Mouse (Mus musculus): ENCODE measurements at regions not wholly inside any gene's neighbourhood (a gene's known extent, or its start where the extent isn't known, plus 50 kb on each side); places are given as distances from the start of the nearest gene placed in this dataset.

GRCm38 (mm10) chr1:138771307-138772011, 76.9 kb downstream of the Lhx9 start:
- in situ Hi-C loops (cut with MboI, MseI), result no loop called here

GRCm38 (mm10) chr1:138762876-138763275, 85.5 kb downstream of the Lhx9 start:
- in situ Hi-C loops (cut with MboI, MseI), result no loop called here

- in situ Hi-C loops (cut with MboI, MseI), result no loop called here
Observed at GRCm38 (mm10) chr1:138757777-138758176, 90.6 kb downstream of the Lhx9 start.

GRCm38 (mm10) chr1:138733308-138733707, 113.4 kb upstream of the Nek7 start:
- in situ Hi-C loops (cut with MboI, MseI), result loop anchor here in 1 of 2 experiments (25.0 kb wide), 1 partner anchor 621 kb away; no protein-coding TSS in a partner anchor

- in situ Hi-C loops (cut with MboI, MseI), result loop anchor here in 1 of 2 experiments (25.0 kb wide), 1 partner anchor 619 kb away; no protein-coding TSS in a partner anchor
Observed at GRCm38 (mm10) chr1:138731008-138731407, 111.1 kb upstream of the Nek7 start.

GRCm38 (mm10) chr1:138729089-138729699, 109.3 kb upstream of the Nek7 start:
- in situ Hi-C loops (cut with MboI, MseI), result loop anchor here in 1 of 2 experiments (25.0 kb wide), 1 partner anchor 617 kb away; no protein-coding TSS in a partner anchor

GRCm38 (mm10) chr1:138720728-138721127, 100.8 kb upstream of the Nek7 start:
- in situ Hi-C loops (cut with MboI, MseI), result no loop called here

- in situ Hi-C loops (cut with MboI, MseI), result no loop called here
Observed at GRCm38 (mm10) chr1:138719297-138719696, 99.4 kb upstream of the Nek7 start.

GRCm38 (mm10) chr1:138716991-138717390, 97.0 kb upstream of the Nek7 start:
- in situ Hi-C loops (cut with MboI, MseI), result no loop called here

GRCm38 (mm10) chr1:138715162-138715561, 95.2 kb upstream of the Nek7 start:
- in situ Hi-C loops (cut with MboI, MseI), result no loop called here

- in situ Hi-C loops (cut with MboI, MseI), result no loop called here
Observed at GRCm38 (mm10) chr1:138709229-138709608, 89.3 kb upstream of the Nek7 start.

GRCm38 (mm10) chr1:138708507-138709228, 88.7 kb upstream of the Nek7 start:
- in situ Hi-C loops (cut with MboI, MseI), result no loop called here

- in situ Hi-C loops (cut with MboI, MseI), result no loop called here
Observed at GRCm38 (mm10) chr1:138707913-138708312, 88.0 kb upstream of the Nek7 start.

GRCm38 (mm10) chr1:138703291-138703690, 83.3 kb upstream of the Nek7 start:
- in situ Hi-C loops (cut with MboI, MseI), result no loop called here

GRCm38 (mm10) chr1:138689234-138689633, 69.3 kb upstream of the Nek7 start:
- in situ Hi-C loops (cut with MboI, MseI), result no loop called here

- in situ Hi-C loops (cut with MboI, MseI), result no loop called here
Observed at GRCm38 (mm10) chr1:138686746-138687145, 66.8 kb upstream of the Nek7 start.

- in situ Hi-C loops (cut with MboI, MseI), result no loop called here
Observed at GRCm38 (mm10) chr1:138683711-138684110, 63.8 kb upstream of the Nek7 start.

GRCm38 (mm10) chr1:138681970-138682369, 62.0 kb upstream of the Nek7 start:
- in situ Hi-C loops (cut with MboI, MseI), result no loop called here

- in situ Hi-C loops (cut with MboI, MseI), result no loop called here
Observed at GRCm38 (mm10) chr1:138674199-138674598, 54.3 kb upstream of the Nek7 start.

Data from T-helper 17 cell (primary cell).